Mouse (Mus musculus) bone marrow macrophage, adult 2 months (primary cell): Measurements from ENCODE around the gene 4930435E12Rik.

Experiments used
- CTCF ChIP-seq: IDR thresholded peaks from 2 replicates; pipeline ENCODE4 v1.5.1; 2012; ENCODE audit warnings: low read depth, mild to moderate bottlenecking, low read length, moderate library complexity
- POLR2A ChIP-seq: IDR thresholded peaks from 2 replicates; pipeline ENCODE4 v1.6.1; 2012; ENCODE audit warnings: mild to moderate bottlenecking, low read depth, low read length, borderline replicate concordance

DNA sequence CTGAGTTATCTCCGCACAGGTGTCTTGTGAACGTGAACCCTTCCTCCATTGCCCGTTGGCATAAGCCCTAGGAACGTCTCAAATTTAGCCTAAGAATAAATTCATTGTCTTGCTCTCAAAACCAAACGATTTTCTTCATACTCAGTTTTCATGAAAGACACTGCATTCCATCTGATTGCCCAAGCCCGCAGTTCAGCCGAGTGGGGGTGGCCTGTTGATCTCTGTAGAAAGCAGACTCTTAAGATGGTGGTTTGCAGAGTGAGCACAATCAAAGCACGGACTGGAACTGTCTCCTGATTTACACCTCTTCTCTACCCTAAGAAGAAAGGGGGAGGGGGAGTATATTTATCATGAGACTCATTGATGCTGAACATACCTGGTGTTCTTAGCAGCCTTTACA is 66.1 kb downstream of the 4930435E12Rik start:
- TF ChIP-seq POLR2A (no peak), CTCF (no peak)
